Mouse (Mus musculus) spleen, adult 12 weeks (tissue): Measurements from ENCODE around the gene Cyp19a1.

ENCODE experiments used
- DNase-seq: peaks from one replicate; pipeline ENCODE4 v3.0.0; 2022; ENCODE audit warnings: low spot score

Cyp19a1 gene

DNA sequence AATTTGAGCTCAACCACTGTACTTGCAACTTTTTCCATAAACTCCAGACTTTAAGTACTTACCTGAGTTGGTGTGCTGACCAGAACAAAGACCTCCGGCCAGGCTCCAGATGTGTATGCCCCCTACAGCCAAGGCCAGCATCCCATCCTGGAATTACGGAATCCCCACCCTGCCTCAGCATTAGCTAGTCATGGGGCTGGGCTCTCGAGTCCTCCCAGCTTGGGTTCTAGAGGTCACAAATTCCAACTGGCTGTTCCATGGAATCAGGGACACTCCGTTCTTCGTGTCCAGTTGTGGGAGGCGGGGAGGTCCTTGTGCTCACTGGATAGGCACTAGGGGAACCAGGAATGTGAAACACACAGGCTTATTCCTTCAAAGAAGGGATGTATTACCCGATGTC, at the start of gene Cyp19a1:
Cyp19a1 (minus strand) TSS at position 101 of the 400 bp plus-strand sequence.
- no peak for DNase-seq

DNA sequence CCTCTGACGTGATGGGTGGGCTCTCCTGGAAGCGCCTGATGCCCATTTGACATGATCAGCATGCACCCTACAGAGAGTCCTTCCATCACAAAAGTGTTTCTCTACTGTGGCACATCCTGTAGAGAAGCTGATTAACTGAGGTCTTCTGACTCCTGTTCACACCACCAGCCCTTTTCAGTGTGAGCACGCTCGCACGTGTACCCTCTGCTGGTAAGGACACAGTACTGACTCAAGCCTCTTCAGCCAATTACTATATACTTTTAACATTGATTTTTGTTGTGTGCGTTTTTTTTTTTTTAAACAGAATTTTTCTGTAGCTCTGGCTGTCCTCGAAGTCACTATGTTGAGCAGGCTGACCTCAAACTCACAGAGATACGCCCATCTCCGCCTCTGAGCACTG, 48.5 kb upstream of the Cyp19a1 start:
- DNase-seq = no peak

DNA sequence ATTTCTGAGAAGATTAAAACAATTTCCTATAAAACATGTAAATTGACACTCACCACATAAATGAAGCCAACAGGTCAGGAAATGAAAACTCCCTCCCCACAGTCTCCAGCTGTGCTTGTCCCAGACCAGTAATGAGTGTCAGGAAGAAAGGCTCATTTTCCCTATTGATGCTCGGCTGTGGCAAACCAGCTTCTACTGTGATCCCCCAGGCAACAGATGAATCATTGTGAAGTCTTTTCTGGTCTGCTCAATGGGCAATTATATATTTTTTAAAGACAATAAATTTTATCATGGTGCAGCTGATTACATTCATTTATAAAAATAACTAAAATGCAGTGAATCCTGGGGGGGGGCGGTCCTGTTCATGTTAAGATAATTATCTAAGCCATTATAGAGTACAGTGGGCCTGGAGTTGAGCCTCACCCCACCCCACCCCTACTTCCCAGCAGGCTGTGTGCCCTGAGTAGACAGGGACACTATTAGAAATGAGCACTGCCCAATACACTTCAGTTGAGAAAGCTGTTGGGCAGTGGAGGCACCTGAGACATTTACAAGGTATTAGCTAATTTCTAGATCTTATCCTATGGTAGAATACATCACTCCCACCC, 40.9 kb upstream of the Cyp19a1 start:
- DNase-seq = no peak

DNA sequence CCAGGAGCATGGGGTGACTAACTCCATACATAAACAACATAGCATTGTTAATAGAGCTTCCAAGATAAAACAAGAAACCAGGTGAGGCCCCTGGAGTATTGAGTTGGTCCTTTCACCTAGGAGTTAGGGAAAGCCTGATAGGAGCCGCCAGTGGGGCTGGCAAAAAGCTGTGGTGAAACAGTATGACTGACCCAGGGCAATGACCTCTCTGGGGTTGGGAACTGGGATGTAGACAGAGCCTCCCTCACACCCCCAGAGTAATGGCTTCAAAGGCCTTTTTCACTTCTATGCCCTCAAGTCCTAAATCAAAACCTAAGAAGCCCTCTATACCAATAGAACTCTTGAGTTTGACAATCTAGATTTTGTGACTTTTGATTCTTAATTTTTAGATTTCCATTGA, 40.3 kb upstream of the Cyp19a1 start:
- no peak for DNase-seq

DNA sequence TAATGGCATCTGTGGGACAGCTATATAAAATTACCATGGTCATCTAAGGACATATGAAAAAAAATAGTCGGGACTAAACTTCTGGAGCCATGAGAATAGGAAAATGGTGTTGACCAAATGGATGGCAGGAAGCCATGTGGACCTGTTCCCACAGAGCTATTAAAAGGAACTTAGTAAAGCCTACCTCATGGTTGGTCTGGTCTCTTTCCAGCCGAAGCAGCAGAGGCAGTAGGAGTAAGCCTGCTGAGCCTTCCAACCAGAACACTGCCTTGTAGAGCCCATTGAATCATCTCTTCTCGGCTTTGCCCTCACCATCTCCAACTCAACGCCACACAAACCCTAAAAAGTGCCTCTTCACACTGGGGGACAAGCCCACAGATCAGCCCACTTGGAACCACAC, 33.3 kb upstream of the Cyp19a1 start:
- DNase-seq = no peak

DNA sequence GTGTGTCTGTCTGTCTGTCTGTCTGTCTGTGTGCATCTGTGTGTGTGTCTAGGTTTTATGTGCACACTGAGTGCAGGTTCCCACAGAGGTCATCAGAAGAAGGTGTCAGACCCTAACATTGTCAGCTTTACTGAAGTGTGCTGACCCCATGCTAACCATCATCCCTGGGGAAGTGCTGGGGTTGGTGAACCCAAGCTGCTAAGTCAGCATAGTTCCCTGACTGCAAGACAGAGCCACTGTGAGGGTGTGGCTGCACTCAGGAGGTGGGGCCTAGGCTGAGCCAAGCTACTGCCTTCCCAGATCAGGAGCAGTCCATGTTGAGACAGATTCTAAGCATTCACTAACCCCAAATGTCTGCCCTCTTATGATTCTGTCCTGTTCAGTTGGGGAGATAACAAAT, 31.9 kb upstream of the Cyp19a1 start:
- DNase-seq = no peak

DNA sequence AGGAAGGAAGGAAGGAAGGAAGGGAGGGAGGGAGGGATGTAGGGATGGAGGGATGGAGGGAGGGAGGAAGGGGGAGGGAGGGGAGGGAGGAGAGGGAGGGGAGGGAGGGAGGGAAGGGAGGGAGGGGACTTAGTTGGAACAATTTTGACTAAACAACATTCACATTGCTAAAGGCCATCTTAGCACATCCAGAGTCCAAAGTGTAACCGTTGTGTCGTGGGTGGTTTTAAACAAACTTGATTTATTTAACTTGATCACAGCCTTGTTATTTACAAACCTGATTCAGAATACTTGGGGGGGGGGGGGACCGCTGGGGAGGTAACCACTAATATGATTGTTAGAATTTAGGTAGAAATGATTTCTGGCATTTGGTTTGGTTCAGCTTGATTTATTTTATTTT, 31.5 kb upstream of the Cyp19a1 start:
- no peak for DNase-seq

DNA sequence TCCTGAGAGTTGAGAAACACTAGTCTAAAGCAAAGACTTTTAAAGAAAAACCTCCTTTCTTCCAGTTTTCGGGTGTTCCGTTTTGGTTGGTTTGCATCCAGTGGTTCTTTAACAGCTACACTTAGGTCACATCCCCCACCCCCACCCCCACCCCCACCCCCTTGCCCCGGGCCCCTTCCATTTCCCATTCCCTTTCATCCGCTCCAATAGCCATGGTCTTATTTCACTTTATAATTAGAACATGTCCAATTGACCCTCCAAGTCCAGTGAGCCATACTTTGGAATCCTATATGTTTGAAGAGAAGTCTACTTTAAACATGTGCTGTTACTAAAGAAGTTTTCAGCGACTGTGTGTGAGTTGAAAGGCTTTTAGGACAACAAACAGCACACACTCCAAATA, 19.9 kb upstream of the Cyp19a1 start:
- no peak for DNase-seq

DNA sequence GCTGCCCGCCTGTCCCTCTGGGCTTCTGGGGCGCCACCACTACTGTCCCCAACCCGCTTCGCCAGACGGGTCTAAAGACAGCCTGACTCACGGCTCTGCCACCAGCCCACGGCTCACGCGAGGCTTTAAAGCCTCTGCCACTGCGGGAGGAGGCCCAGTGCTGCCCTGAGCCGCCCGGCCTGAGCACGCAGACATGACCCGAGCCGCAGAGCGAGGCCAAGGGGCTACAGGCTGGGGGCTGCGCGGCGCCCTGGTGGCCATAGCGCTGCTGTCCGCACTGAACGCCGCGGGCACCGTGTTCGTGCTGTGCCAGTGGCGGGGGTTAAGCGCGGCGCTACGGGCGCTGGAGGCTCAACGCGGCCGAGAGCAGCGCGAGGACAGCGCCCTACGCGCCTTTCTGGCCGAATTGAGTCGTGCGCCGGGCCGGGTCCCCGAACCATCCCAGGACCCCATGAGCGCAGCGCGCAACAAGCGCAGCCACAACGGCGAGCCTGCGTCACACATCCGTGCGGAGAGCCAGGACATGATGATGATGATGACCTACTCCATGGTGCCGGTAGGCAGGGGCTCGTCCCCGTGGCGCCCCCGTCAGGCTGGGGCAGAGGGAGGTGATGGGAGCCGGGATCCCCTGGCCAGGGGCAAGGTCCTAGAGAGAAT, 18.5 kb upstream of the Cyp19a1 start, which contains the start of gene Gldn:
Gldn (plus strand) TSS at position 156 of the 657 bp plus-strand sequence.
- DNase-seq = no peak

DNA sequence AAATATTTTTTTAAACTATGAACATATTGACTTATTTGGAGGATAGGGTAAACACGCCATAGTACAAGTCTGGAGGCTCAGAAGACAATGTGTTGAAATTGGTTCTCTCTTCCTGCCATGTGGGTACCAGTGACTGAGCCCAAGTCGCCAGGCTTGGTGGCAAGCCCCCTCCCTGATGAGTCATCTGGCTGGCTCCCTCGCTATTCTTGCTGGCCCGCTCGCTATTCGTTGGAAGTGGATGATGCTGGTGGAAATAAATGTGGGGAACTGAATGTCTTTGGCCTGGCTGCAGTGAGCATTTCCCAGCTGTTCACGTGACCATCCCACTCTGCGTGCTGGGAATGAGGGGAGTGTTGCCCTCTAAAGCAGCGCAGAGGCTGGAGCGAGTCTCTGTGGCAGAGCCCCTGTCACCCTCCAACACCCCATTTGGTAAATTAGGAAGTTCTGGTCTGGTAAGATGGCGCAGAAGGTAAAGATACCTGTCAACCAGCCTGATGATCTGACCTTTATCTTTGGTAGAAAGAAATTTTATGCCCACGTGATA, 11.2 kb upstream of the Cyp19a1 start:
- no peak for DNase-seq

DNA sequence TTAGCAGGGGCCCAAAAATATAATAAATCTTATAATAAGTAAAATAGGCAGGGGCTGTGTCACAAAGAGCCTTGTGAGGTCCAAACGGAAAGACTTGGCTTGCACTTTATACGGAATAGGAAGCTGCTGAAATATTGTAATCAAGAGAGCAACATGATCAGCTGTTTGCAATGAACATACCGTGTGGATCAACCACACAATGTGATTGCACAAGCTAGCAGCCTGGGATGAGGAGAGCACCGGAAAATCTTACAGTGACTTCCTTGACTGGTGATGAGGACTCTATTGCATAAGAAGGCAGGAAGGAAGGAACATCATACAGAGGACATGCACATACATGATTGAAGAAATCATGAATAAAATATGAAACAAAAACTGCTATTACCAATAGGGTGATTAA, 7.4 kb upstream of the Cyp19a1 start:
- DNase-seq = no peak

DNA sequence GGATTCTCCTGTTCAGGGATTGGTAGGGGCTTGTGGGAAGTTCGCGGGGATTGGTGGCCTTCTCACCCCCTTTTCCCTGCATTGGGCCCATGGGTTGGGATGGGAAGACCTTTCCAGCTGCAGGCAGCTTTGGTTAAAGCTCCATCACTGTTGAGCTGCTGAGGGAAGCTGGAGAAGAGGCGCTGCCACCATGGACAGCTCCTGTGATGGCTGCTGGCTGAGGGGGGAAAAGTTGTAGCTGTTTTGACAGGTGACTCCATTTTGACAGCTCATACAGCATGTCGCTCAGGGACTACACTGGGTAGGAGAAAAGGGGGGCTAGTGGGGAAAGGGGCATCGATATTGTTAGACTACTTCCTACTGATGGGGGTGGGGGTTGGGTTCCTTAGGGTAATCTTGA, 3.0 kb upstream of the Cyp19a1 start:
- DNase-seq = no peak

DNA sequence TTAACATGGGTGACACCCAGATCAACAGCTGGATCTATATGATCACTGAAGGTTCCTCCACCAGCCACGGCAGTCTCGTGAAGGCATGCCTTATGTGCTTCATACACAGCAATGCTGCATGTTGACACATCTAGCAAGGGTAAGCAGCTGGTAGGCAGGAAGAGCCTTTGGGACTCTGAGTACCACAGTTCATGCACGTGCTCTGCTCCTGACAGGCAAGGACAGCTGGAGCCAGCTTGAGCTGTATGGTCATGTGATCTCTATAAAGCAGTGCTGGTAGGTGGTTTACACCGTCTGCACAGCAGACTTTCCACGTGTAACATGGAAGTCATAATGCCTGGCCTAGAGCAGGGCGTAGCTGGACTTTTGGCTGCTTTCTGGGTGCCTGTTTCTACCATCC, 2.1 kb upstream of the Cyp19a1 start:
- DNase-seq = no peak

DNA sequence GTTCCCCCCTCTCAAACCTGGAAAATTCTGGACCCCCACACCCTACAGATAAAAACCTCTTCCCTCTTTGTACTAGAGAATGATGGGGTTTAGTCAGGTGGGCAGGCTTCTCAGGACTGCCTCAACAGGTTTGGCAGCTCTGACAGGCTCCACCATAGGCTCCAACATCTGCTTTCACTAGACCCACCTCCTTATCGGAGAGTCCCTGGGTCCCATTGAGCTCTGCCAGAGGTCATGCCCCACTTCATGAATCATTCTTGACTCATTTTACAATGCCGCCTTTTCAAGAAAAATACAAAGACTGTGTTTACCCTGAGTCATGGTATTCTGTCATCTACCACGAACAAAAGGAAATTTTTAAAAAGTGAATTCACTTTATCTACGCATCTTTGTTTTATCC, 3.2 kb downstream of the Cyp19a1 start:
- DNase-seq = no peak

DNA sequence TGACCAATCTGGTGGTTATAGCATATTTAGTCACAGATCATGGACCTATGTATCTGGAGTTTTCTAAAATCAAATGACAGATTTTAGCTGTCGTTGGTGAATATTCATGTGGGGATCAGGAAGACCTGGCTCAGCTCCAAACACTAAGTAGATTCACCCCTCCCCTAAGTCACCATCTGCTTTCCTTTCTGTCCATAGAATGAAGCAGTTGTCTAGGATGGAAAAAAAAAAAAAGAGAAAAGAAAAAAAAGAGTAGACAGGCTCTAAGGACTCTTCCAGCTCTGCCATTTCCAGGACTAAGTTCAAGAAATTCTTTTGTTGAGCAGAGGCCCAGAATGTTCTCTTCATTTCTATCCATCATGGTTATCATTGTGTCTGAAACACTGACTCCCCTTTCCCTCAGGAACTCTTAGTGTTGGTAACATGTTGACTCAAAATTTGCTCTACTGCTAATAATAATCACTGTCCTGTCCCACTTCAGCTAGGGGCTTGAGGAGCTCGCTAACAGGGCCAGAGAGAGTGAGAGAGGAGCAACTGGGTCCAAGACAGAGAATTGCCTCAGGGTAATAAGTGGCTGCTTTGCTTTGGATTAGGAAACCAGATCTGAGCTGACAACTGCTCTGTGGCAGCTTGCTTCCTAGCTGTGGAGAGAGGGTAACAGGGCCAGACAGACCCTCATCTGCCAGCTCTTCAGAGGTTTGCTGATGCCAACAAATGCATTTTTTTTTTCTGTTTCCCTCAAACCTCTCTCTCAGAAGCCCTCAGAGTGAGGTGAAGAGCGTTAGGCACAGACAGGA, 22.8 kb downstream of the Cyp19a1 start:
- no peak for DNase-seq

DNA sequence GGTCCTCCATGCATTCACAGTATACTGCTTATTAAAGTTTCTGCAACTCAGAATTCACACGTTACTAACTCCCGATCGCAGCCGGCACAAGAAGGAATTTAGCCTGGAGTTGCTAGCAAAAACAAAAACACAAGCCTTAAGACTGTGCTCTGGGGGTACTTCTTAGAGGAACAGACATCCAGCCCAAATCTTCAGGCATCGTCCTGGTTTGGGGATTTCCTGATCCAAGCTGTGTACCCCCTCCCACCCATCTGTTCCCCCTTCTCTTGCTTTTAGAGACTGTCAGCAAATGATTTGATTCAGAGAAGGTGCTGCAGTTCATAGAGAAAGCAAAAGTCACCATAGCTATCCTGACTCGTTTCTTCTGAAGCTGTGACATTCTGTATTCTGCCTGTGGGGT, 40.3 kb downstream of the Cyp19a1 start:
- DNase-seq = no peak

DNA sequence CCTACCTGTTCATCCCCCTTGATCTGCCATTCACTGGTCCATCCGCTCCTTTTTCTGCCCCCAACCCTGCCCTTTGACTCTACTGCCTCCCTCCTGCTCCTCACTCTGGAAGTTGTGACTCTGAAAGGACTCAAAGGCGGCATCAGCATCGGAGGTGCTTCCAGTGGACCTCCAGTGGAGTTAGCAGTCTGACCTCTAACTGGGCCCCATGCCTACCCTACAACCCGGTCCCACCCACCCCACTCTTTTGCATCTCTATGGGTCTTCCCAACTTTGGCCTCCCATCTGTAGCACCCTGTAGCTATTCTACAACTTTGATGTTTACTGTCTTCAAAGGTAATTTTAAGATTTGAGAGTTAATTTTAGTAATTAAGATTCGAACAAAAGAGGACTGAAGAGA, 51.4 kb downstream of the Cyp19a1 start:
- no peak for DNase-seq

DNA sequence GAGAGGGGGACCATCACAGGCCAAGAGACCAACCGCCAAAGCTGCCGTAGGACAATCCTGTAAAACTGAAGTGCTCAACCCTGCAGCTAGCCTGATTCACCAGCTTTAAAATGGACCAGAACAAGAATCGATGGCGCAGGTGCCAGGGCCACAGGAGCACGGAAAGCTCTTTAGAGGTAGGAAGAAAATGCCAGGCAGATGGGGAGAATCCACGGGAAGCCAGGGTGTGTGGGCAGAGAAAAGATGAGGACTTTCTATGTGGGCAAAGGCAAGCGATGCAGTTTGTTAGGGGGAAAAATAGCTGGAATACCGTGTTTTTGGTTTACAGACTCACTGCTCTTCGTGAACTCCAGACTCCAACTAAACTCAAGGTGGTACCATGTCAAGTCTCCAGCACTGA, 53.0 kb downstream of the Cyp19a1 start:
- DNase-seq = no peak

DNA sequence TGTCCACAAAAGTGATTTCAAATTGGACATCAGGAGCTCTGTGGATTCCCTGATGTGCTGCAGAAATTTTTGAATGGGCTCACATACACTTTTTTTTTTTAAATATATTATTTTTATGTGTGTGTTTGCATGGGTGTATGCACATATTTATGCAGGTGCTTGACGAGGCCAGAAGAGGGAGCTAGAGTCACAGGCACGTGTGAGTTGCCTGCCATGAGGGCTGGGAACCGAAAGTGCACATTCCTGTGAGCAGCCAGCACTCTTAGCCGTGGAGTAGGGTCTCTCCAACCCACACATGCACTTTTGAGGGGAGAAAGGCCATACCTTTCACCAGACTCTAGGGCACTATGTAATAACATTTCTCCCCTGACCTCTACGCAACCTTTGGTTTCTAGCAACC, 73.1 kb downstream of the Cyp19a1 start:
- no peak for DNase-seq

DNA sequence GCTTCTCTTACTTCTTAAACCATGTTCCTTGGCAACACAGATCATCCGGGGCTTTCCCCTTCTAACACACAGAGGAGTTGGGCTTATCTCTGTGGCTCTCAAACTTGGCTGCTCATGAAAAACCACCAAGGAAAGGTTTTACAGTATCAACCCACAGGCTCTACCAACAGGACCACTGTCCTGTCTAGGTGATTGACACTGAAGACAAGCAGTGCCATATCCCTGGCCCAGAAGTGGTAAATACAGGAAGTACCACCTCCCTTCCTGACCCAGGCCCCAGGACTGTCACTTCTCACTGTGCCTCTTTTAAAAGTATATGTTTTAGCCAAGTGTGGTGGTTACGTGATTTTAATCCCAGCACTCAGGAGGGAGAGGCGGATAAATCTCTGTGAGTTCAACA, 76.5 kb downstream of the Cyp19a1 start:
- DNase-seq = no peak

DNA sequence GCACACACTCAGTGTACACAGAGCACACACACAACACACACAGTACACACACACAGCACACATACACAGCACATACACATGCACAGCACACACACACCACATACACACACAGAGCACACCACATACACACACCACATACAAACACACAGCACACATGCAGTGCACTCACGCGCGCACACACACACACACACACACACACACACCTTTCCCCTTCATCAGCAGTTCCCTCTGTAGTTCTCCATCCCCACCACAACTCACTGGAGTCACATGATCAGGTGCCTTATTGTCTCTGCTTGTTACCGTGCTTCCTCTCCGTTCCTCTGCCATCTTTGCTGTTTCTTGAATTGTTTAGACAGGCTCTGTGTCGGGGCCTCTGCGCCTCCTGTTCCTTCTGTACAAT, 85.4 kb downstream of the Cyp19a1 start:
- DNase-seq = no peak

DNA sequence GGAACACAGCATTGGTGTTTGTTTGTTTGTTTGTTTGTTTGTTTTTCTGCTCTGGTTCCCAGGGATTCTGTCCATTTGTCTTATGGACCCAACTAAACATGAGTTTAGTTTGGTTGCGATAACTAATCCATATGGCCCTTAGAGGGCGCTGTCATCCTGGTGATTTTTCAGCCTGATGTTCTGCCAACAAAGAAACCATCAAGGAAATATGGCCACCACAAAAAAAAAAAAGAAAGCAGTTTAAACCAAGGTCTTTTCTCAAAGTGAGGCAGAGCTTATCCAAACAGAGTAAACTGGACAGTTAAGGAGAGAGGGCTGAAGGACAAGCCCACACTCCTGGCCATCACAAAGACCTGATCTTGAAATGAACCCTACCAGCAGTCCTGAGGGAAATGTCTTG, 86.6 kb downstream of the Cyp19a1 start:
- DNase-seq = no peak

DNA sequence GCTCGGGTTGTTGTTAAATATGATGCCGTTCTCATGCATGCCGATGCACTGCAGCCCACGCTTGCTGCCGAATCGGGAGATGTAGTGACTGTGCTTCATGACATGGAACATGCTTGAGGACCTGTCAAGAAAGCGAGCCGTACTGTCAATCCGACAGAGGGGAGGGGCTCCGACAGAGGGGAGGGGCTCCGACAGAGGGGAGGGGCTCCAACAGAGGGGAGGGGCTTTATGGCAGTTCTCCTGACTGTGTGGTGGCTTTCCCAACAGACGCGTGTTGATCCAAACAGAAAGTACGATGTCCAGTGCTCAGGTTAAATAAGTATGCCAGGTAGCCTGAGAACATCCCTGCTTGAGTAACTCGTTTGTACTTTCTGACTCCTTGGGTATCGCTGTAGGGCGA, 87.7 kb downstream of the Cyp19a1 start:
- no peak for DNase-seq
